ENCODE assay signal across 8 mouse cellular contexts in genomic region chr3:34020382-34021258, GRCm38 (mm10). TPM values are rescaled to one million over a fixed set of nuclear protein-coding genes. Genes with fewer than 3 reads are reported as not detected.
DNase-seq lines count a peak whose midpoint lies in the region; ATAC-seq and TF ChIP-seq lines count a peak whose summit lies in the region.

No protein-coding gene starts in this region.

- intact Hi-C loops in heart, postnatal 10 days (cut with DNase I), result no loop called here

- no peaks in the 10 kb centered on the region for H3K9me3 ChIP-seq in ES-Bruce4 (replicated peaks; ENCODE audit: control insufficient read depth, insufficient read depth, low read length, poor library complexity, severe bottlenecking)
- H3K9me3 ChIP-seq in limb, embryonic 14.5 days (ENCODE audit: control insufficient read depth, low read length), result no peaks in the 10 kb centered on the region
- H3K9me3 ChIP-seq in neural tube, embryonic 14.5 days (ENCODE audit: control insufficient read depth, low read length), result no peaks in the 10 kb centered on the region

- ATAC-seq in limb, embryonic 14.5 days (ENCODE audit: low FRiP score, low read depth), result peak; percentile 44
- ATAC-seq in neural tube, embryonic 14.5 days (ENCODE audit: low read depth), result no peak; the same call in none of the 2 replicates

- H3K4me3 ChIP-seq in ES-Bruce4 (ENCODE audit: low read depth, low read length), result peak overlapping the region; percentile 94
- H3K4me3 ChIP-seq in limb, embryonic 14.5 days (replicated peaks; ENCODE audit: low read length), result peak overlapping the region; percentile 95
- peak overlapping the region; percentile 78 for H3K4me3 ChIP-seq in neural tube, embryonic 14.5 days (ENCODE audit: low read depth, low read length)

- peak overlapping the region; percentile 100 for H3K9ac ChIP-seq in ES-Bruce4 (ENCODE audit: low read depth, poor library complexity, severe bottlenecking)
- peak overlapping the region; percentile 99 for H3K9ac ChIP-seq in limb, embryonic 14.5 days (ENCODE audit: low read depth, low read length, severe bottlenecking)
- H3K9ac ChIP-seq in neural tube, embryonic 14.5 days (replicated peaks; ENCODE audit: low read depth, low read length), result peak overlapping the region; percentile 92

- no peak for TF ChIP-seq CTCF in ES-Bruce4 (IDR thresholded peaks at IDR 0.05; ENCODE audit: low read depth, low read length)

- WGBS in limb, embryonic 14.5 days, result 0% methylated on average over 28 of the region's 70 CpGs
- under 1% methylated on average over 38 of the region's 70 CpGs for WGBS in neural tube, embryonic 14.5 days

- H3K27me3 ChIP-seq in ES-Bruce4 (ENCODE audit: control insufficient read depth, insufficient read depth, low read length, poor library complexity, severe bottlenecking), result no peaks in the 10 kb centered on the region
- H3K27me3 ChIP-seq in limb, embryonic 14.5 days (ENCODE audit: control insufficient read depth, insufficient read depth, low read length), result no peaks in the 10 kb centered on the region
- no peaks in the 10 kb centered on the region for H3K27me3 ChIP-seq in neural tube, embryonic 14.5 days (ENCODE audit: control insufficient read depth, insufficient read depth, low read length)

- TF ChIP-seq EP300 in ES-Bruce4 (IDR thresholded peaks at IDR 0.05; ENCODE audit: insufficient read depth, low read depth, low read length), result no peak

- TF ChIP-seq POLR2A in ES-Bruce4 (IDR thresholded peaks at IDR 0.05; ENCODE audit: insufficient read depth, low read length), result no peak
- TF ChIP-seq POLR2A in limb, embryonic 14.5 days (IDR thresholded peaks at IDR 0.05; ENCODE audit: borderline replicate concordance, extremely low read depth, insufficient read depth, insufficient read length), result no peak

- H3K4me2 ChIP-seq in limb, embryonic 14.5 days (replicated peaks; ENCODE audit: low read depth, low read length, severe bottlenecking), result peak overlapping the region; percentile 72
- peak overlapping the region; percentile 67 for H3K4me2 ChIP-seq in neural tube, embryonic 14.5 days (ENCODE audit: low read depth, low read length)

- peak; percentile 8 to 24 for DNase-seq in layer of hippocampus, postnatal 10 days (ENCODE audit: low spot score in 2 of 2)
- DNase-seq in layer of hippocampus, adult 11-12 months (ENCODE audit: low spot score), result no peak
- DNase-seq in cerebellum, adult 9-11 months, result peak; percentile 31
- DNase-seq in heart, postnatal 10 days, result peak; percentile 22 to 31
- DNase-seq in limb, embryonic 14.5 days (ENCODE audit: low spot score), result peak; percentile 5
- no peak for DNase-seq in urinary bladder, postnatal 4 days (ENCODE audit: low spot score in 2 of 2)

- peak overlapping the region; percentile 46; the same call in 1 of the 2 replicates for H3K27ac ChIP-seq in ES-Bruce4 (ENCODE audit: insufficient read depth, low read length)
- H3K27ac ChIP-seq in limb, embryonic 14.5 days (replicated peaks; ENCODE audit: low read depth, low read length), result peak overlapping the region; percentile 92
- H3K27ac ChIP-seq in neural tube, embryonic 14.5 days (ENCODE audit: low read depth, low read length), result peak overlapping the region; percentile 90

- H3K4me1 ChIP-seq in ES-Bruce4 (ENCODE audit: control insufficient read depth, insufficient read depth, low read length), result peaks cover 2% of the 10 kb centered on the region
- H3K4me1 ChIP-seq in limb, embryonic 14.5 days (ENCODE audit: control insufficient read depth, insufficient read depth, low read length), result peaks cover 7% of the 10 kb centered on the region; the same call in 1 of the 2 replicates
- H3K4me1 ChIP-seq in neural tube, embryonic 14.5 days (ENCODE audit: control insufficient read depth, insufficient read depth, low read length), result peaks cover 10% of the 10 kb centered on the region; the same call in 1 of the 2 replicates

- peaks cover 6% of the 10 kb centered on the region; the same call in 1 of the 2 replicates for H3K36me3 ChIP-seq in ES-Bruce4 (ENCODE audit: control insufficient read depth, insufficient read depth, low read length, poor library complexity, severe bottlenecking)
- H3K36me3 ChIP-seq in limb, embryonic 14.5 days (ENCODE audit: control insufficient read depth, insufficient read depth, low read length), result no peaks in the 10 kb centered on the region
- no peaks in the 10 kb centered on the region for H3K36me3 ChIP-seq in neural tube, embryonic 14.5 days (ENCODE audit: control insufficient read depth, insufficient read depth, low read length)

RNA-seq across cellular contexts. Expression of gene Fxr1, which starts 0.9 kb away (rescaled TPM):
- 10 to 100 TPM; 75.1 to 77.3 TPM for total RNA-seq in layer of hippocampus, postnatal 10 days (2021)
- 462 and 491 TPM in 2 replicates for polyA plus RNA-seq in ES-Bruce4 (2011; ENCODE audit: insufficient read depth, insufficient read length, low read depth, missing spikeins)
- 100 to 1,000 TPM; 156 to 159 TPM for total RNA-seq in heart, postnatal 10 days (2021)
- polyA plus RNA-seq in limb, embryonic 14.5 days (2012; rRNA removed), result 51.4 and 80.4 TPM in 2 replicates
- polyA plus RNA-seq in limb, embryonic 14.5 days (2014; fragmentation: Nextera tagmentation; extraction: Ambion mirVana), result 62.9 and 63.5 TPM in 2 replicates
- 43.2 and 43.4 TPM in 2 replicates for polyA plus RNA-seq in neural tube, embryonic 14.5 days (2014; fragmentation: Nextera tagmentation; extraction: Ambion mirVana)

Comparison
In these comparisons a context has a peak if more than half of its experiments do, and no peak if none do; other contexts are left out.
1. DNase-seq: peak in layer of hippocampus, postnatal 10 days (2 of 2), cerebellum, adult 9-11 months (single experiment), heart, postnatal 10 days (2 of 2) and limb, embryonic 14.5 days (single experiment); none in layer of hippocampus, adult 11-12 months (single experiment) and urinary bladder, postnatal 4 days (0 of 2).
2. Peak in every context shown above with its lines, with median percentiles within 50 percentile points of each other: H3K27ac ChIP-seq, H3K4me3 ChIP-seq and H3K9ac ChIP-seq.